Mouse (Mus musculus): ENCODE measurements at regions not wholly inside any gene's neighbourhood (a gene's known extent, or its start where the extent isn't known, plus 50 kb on each side); places are given as distances from the start of the nearest gene placed in this dataset.

DNA sequence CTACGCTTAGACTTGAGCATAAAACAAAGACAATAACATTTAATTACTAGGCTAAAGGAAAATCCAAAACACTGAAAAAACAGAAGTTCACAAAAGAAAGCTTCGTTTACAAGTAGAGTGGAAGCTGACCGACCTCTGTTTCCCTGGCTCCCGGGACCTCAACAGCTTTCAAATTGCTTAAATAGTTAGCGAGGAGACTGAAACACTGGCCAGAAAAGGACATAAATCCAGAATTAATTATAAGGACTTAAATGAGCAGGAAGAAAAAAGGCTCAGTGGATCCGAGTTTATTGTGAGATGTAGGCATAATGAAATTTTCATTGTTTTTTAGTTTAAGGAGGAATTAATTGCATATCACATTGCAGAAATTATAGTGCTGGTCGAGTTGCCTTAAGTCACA, 754.4 kb downstream of the Kcnj2 start:
- DNase-seq (ENCODE audit: low read depth, low spot score), result no peak

DNA sequence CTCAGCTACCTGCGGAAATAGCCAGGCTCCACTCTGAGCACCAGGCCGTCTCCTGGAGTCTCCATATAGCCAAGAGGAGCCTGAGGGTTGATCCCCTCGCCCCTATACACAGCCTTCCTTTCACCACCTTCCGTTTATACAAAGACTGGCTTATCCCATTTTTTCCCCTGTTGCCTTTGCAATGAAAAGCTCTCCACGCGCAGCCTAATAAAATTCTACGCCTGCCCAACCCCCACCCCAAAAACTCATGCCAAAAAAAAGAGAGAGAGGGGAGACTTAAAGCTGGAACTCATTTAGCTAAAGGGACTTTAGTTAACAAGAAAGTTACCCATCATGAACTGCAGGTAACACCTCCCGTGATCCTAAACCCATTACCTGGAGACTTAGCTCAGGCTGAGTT, 762.5 kb downstream of the Kcnj2 start:
- DNase-seq (ENCODE audit: low read depth, low spot score), result no peak

DNA sequence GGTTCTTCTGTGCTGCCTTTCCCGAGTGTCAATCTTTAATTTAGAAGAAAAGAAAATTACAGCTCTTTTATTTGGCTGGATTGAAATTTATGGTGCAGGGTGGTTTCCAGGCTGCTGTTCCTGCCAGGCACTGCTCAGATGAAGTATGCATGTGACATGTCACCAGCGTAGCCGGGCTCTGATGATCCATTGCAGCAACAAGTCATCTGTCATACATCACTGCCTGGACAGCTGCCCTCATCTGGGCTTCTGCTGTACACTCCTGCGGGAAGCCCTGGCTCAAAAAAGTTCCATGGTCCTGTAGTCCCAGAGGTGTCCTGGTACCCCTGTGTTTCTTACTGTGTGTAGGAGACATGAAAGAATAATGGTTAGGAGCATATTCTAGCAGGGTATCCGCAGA, 773.0 kb downstream of the Kcnj2 start:
- DNase-seq (ENCODE audit: low read depth, low spot score), result no peak

DNA sequence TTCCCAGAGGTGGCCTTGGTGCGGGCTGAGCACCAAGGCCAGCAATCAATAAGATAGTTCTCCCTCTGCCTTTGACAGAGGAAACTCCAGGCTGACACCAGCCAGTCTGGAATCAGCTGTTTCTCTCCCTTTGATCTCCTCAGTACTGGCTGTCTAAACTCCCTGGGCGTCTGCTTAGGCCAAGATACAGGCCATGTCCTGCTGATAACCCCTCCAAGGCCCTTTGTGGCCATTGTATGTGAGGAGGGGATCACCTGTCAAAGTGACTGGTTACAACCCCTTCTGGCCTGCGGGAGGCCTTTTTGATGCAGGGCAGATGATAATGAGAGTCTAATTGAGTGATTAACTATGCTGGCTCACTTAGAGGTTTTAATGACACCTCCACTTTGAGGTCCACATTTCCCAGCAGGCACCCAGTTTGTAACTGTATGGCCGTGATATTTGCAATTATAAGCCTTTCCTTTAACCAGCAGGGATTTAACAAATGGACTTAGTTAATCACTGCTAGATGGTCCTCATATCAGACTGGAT, 777.8 kb downstream of the Kcnj2 start:
- peak; percentile 74 for DNase-seq (ENCODE audit: low read depth, low spot score)

DNA sequence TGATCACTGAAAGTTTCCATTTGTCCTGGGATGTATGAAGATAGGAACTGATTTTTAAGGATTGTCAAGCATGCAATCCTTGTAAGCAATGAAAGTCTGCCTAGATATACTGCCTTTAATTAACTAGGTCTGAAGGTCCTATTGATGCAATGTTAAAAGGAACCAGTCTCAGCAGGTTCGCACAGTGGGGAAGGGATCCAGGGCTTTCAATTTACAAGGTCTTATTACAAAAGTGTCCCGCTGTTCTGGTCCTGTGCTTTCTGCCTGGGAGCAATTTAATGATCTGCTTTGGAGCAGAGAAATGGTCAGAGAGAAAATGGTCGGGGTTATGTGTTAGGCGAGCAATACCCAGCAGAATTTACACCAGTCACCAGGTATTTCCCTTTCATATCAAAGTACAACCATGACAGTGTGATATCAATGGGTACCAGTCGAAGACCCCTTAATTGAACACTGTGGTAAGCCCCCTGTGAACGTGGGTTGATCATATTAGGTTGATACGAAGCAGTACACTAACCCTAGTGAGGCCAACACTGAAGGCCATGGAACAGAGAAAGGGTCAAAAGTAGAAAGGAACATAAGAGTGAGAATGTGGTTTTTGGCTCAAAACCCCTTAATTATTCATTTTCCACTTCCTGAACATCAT, 778.5 kb downstream of the Kcnj2 start:
- peak; percentile 69 for DNase-seq (ENCODE audit: low read depth, low spot score)

DNA sequence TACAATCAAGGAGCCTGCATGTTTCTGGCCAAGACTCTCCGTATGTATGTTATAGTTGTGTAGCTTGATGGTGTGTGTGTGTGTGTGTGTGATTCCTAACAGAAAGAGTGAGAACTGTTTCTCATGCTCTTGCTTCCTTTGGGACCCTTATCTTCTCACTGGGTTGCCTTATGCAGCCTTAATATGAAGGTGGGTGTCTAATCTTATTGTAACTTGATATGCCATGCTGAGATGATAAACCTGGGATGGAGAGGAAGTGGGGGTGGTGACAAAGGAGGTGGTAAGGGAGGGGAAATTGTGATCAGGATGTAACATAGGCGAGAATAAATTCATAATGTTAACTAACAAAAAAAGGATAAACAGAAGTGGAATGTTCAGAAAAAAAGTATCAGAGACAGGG, 791.3 kb downstream of the Kcnj2 start:
- no peak for DNase-seq (ENCODE audit: low read depth, low spot score)

DNA sequence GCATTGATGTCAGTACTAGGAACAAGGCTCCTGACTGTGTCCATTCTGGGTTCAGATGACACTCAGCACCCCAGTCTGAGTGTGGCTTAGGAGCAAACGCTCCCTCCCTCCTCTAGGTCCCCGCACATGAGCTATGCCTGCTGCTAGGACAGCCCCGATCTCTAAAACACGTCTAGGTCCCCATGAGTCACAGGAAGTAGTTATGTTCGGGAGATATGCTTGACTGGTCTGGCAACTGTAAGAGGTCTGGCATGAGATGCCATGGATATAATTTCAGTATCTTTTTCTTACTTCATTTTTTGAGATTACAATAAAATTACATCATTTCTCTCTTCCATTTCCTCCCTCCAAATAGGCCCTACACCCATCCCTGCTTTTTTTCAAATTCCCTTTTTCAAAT, 792.1 kb downstream of the Kcnj2 start:
- DNase-seq (ENCODE audit: low read depth, low spot score), result no peak

DNA sequence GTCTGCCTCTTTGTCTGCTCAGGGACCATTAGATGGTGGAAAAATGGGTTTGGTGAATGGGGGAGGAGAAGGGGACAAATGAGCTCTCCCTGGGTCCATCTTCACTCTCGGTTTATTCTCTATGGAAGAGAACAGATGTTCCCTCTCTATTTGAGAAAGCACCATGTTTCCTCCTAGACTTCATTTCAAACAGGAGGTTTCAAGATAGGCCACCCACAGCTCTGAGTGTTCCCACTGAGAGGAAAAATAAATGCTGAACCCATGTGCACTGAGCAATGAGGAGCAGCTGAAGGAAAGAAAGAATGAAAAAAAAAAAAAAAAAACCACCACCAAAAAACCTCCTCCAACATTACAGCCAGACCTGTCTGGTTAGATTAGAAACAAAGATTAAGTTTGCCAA, 799.2 kb downstream of the Kcnj2 start:
- DNase-seq (ENCODE audit: low read depth, low spot score), result no peak

DNA sequence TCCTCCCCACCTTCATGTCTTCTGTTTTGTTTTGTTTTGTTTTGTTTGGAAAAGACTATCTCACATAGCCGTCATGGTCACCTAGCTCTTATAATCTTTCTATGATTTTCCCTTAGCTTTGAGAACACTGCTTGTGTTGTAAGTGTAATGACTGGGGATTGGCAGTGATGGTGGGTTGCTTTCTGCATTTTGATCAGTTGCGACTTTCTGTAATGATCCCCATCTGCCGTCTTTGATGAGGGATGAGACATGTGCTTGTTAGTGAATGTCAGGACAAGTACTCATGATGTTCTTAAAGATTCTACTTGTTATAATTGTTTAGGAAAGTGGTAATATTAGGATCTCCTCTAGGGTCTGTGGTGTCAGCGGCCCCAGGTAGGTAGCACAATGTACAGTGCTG, 809.4 kb downstream of the Kcnj2 start:
- no peak for DNase-seq (ENCODE audit: low read depth, low spot score)

DNA sequence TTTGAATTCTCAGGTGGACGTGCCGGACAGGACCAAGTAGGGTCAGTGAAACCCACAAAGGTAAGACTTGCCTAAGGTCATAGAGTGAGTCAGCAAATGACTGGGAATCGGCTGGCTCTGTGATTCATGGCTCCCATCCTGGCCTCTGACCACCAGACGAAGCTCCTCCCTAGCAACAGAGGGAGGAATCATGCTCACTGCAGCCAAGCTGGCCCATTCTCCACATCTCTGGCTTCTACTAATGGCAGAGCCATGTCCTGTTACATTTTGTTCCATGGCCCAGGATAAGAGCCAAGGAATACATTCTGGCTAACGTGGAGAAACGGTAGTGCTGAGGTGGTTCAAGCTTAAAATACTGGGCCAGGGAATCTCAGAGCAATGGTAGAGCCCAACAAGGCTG, 814.2 kb downstream of the Kcnj2 start:
- DNase-seq (ENCODE audit: low read depth, low spot score), result no peak

DNA sequence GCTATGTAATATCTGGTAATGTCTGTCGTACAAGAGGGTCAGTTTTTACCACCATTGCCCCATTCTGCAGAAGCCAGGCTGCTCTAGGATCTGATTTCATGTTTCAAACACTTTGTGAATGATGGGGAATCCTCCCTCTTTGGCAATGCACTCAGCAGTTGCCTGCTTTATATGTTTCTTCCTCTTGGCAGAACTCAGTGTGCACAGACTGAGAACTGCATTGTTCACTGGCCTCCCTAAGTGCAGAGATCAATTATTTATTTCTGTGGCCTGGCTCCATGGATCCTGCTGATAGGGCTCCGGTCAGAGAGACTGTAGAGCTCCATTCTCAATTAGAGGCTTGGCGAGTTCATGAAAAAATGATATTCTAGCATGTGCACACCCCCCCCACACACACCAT, 824.1 kb downstream of the Kcnj2 start:
- DNase-seq (ENCODE audit: low read depth, low spot score), result no peak

DNA sequence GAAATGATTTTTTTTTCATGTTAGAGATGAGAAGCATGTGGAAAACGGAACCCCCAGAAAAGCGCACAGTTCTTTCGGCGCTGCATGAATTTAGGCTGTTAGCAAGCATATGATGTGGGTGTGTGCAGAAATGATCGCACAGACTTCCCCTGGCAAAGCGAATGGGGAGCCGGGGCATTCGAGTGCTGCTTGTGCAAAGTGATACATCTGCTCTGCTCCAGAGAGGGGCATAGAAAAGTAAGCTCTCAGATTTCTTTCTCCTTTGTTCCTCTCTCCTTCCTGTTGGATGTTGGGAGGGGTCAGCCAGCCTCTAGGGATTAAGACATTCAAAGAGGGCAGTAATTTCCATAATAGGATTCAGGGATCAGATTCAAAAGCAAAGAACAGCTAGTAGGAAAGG, 827.9 kb downstream of the Kcnj2 start:
- DNase-seq (ENCODE audit: low read depth, low spot score), result peak; percentile 21

DNA sequence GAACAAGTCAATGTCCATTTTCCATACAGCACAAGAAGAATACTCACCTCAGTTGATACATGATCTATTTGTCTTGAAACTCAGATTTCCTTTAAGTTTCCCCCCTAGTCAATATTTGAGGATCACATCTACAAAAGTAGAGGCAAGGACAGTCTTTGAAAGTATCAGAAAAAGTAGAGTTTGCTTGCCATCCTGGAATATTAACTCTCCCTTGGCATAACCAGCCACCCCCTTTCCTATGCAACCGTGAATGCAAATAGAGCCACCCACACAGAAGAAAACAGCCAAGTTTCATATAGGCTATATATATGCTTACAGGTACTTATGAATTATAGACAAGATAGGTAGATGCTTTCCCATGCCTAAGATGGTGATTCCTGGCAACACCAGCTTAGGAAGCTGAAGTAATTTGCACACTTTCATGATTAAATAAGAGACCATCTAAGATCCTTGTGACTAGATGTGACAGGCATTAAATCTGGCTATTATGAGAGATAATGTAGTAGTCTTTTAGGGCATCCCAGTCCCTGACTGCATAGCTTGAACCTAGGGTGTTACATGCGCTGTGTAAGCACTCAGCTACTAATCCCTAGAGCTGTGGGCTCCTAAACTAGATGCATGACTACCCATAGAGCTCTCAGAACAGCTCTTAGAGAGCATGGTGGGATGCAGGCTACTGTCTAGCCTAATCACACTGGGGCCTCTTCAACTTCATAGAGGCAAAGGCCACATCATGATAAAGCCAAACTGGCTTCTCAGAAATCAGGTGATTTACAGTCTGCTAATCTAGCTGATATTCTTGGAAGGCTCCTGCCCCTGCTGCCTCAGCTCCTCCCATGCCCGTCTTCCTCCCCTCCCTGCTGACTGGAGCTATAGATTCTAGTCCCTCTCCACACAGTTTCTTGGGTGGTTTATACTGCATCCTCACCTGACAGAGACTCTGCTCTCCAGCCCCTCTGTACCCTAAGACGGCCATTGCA, 829.5 kb downstream of the Kcnj2 start:
- no peak for DNase-seq (ENCODE audit: low read depth, low spot score)

DNA sequence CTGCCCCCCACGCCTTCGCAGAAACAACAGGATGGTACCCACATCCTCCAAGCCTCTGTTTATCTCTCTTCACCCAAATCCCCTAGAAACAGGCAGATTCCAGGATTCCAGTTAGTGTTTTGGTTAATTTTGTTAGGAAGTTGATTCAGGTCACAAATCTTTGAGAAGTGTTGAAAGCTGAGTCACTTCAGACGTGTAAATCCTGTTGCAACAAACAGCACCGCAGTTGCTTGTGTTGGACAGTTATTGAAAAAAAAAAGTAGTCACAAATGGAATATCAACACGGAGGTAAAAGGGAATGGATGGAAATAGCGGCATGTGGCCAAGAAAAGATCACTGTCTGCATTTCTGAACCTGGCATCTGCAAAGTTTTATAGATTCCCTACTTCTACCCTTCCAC, 831.0 kb downstream of the Kcnj2 start:
- DNase-seq (ENCODE audit: low read depth, low spot score), result no peak

DNA sequence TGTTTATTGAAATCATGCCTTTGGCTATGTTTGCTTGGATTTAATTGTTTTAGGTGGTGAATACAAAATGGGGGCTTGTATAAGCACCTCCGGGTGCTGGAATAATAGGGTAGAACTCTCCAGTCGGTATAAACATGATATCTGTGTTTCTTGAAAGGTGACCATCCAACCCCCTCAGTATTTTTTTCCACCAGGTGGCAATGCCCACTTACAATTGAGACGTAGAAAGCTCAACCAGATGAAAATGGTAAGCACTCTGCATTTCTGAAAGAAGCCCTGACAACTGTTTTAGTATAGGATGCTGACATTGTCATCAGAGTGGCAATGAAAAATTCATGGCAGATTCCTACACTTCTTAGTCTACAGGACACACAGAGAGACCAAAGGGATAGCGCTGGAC, 838.1 kb downstream of the Kcnj2 start:
- no peak for DNase-seq (ENCODE audit: low read depth, low spot score)

DNA sequence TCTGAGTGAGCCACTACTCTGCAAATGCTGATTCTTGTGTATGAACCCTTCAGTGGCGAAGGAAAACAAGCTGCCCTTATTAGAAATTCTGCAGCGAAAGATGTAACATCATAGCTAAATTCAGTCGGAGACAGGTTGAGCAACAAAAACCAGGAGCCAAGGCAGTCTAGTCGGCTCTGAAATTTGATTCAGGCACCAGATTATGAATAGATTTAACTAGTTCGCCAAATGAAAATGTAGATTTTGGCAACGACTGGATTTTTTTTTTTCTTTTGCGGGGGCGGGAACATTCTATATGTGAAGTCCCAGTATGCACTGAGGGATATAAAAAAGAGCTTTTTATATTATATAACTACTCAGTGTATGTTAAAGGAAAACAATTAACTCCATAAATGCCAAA, 847.9 kb downstream of the Kcnj2 start:
- DNase-seq (ENCODE audit: low read depth, low spot score), result no peak

DNA sequence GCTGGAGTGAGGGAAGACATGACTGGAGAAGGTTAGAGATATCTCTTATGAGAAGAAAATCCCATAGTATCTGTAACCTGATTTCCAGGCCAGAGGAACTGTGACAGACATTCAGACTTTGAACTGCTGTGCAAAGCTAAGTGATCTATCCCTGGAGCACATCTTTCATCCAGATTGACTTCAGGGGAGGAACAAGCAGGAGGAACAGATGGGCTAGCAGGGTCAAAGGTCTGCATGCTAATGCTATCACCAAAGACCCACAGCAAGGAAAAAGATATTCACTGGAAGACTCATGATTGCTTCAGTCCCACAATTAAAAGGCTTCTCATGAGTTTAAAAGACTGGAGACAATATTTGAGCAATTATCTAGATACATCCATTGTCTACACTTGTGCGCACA, 855.7 kb upstream of the Sox9 start:
- no peak for DNase-seq (ENCODE audit: low read depth, low spot score)

DNA sequence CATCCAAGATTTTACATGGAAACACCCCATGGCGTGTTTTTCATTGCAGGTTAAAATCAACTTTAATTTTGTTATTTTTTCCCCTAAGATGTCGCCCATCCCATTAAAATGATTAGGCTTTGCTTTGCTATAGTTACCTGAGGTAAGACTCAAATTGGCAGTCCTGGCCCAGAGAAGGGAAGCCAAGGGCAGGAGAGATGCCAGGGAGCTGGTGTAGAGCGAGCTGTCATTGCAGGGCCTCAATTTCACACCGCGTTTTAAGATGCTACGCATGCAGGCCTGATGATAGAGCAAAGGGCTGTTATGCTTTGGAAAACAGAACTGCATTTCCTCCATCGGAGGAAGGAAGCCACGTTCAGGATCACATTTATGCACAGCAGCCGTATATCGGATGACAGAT, 852.7 kb upstream of the Sox9 start:
- no peak for DNase-seq (ENCODE audit: low read depth, low spot score)

DNA sequence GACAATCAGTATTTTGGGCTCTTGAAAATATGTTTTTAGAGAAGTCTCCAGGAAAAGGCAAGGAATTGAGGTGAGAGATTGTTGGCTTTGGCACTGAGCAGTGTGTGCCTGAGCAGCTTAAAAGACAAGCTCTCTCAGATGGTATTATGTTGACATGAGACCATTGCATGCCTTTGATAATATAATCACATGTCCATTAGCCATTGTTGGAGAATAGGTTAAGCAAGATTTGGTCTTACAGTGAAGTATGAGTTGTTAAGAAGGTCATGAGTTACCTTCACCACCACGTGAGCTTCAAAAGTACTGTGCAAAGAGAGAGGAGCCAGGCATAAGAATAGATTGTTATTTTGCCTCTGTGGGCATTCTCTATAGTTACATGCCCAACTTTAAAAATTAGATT, 850.0 kb upstream of the Sox9 start:
- no peak for DNase-seq (ENCODE audit: low read depth, low spot score)

DNA sequence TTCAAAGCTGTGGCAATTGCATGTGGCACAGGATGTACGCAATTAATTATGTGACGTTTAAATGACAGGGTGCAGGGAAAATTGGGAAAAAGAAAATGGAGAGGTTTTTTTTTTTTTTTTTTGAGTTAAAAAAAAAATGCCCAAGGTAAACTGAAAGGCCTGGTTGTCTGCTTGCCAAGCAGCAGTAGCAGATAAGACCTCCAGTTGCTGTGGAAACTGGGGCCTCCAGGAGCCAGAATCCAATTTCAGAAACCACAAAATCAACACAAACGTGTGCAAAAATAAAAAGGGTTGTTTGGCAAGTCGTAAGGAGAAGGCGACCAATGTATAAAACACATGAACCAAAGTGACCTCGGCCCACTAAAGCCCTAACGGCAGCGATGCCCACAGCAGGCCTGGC, 837.7 kb upstream of the Sox9 start:
- no peak for DNase-seq (ENCODE audit: low read depth, low spot score)

DNA sequence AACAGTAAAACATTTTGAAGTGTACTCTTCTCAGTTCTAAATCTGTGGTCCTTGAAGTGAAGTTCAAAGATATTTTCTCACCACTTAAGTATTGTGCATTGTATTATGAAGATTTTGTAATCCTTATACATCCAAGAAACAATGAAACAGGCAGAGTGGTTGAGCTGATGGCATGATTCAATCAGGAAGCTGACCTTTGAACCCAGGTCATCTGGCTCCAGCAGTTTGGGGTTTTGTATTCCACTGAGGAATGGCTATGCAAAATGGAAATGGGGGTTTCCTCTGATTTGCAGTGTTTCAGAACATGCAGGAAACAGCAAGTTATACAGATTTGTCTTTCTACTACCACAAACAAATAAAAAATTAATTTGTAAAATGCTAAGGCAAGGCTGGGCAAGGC, 836.2 kb upstream of the Sox9 start:
- DNase-seq (ENCODE audit: low read depth, low spot score), result no peak

DNA sequence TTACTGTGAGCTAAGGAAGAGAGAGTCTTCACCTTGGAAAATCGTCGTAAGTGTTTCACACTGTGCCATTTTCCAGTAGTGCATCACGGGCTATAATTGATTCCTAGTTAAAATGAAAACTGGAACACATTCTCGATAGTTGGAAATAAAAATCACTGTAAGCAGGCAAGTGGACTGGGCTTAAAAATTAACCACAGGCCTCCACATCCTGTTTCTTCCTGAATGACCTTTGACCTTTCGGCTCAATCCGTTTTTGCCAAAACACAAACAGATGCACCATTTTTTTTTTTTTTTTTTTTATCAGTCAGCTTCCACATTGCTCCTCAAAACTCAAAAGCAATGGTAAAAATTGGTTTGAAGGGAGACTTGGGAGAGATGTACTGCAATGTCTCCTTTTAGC, 834.4 kb upstream of the Sox9 start:
- DNase-seq (ENCODE audit: low read depth, low spot score), result no peak

DNA sequence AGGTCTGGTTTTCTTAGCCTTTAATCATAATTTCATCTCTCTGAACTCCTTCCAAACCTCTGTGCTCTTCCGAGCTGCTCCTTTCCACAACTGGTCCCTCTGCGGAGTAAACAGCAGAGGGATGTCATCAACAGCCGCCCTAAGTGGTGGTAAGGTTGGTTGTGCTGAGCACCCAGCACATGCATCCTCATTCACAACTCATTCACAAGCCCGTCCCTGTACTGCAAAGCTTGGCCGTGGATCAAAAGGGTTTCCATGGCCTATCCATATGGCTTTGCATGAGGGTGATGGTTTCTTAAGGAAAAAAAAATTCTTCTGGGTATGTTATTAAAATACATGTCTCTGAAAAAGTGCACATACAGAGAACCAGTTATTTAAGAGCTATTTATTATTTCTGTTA, 828.6 kb upstream of the Sox9 start:
- no peak for DNase-seq (ENCODE audit: low read depth, low spot score)
